Mouse (Mus musculus) liver, embryonic 16.5 days (tissue): Measurements from ENCODE around the gene Slc7a5. TPM values are rescaled to one million over a fixed set of nuclear protein-coding genes. Genes with fewer than 3 reads are reported as not detected.

Source experiments
- ATAC-seq: fragments of 200-750 bp; cut with Nextera tagmentation; 2 replicates; pipeline ENCODE4 v1.8.0; 2017; ENCODE audit warnings: low read depth, mild to moderate bottlenecking, moderate number of reproducible peaks, moderate library complexity
- H3K27ac ChIP-seq: fragments of 300-500 bp; sonication (generic); 2 replicates; pipeline ENCODE4 v1.5.1; 2014; ENCODE audit warnings: mild to moderate bottlenecking, low read length
- H3K27me3 ChIP-seq: fragments of 300-500 bp; sonication (generic); 2 replicates; pipeline ENCODE4 v1.6.1; 2014; ENCODE audit warnings: low read depth, low read length, mixed read lengths; ENCODE audit not compliant: control insufficient read depth, insufficient read depth
- H3K36me3 ChIP-seq: fragments of 300-500 bp; sonication (generic); 2 replicates; pipeline ENCODE4 v1.6.1; 2014; ENCODE audit warnings: mild to moderate bottlenecking; ENCODE audit not compliant: control insufficient read depth, insufficient read depth
- H3K4me1 ChIP-seq: fragments of 300-500 bp; sonication (generic); 2 replicates; pipeline ENCODE4 v1.6.1; 2014; ENCODE audit warnings: low read depth, low read length, mixed read lengths; ENCODE audit not compliant: control insufficient read depth
- H3K4me2 ChIP-seq: fragments of 300-500 bp; sonication (generic); 2 replicates; pipeline ENCODE4 v1.6.1; 2014; ENCODE audit warnings: low read depth, low read length, mixed read lengths
- H3K4me3 ChIP-seq: fragments of 300-500 bp; sonication (generic); 2 replicates; pipeline ENCODE4 v1.5.1; 2014; ENCODE audit warnings: low read depth, mild to moderate bottlenecking, low read length
- H3K9ac ChIP-seq: fragments of 300-500 bp; sonication (generic); 2 replicates; pipeline ENCODE4 v1.6.1; 2014; ENCODE audit warnings: low read depth, low read length
- H3K9me3 ChIP-seq: fragments of 300-500 bp; sonication (generic); replicated peaks from 2 replicates; pipeline ENCODE4 v1.6.1; 2016; ENCODE audit warnings: low read length; ENCODE audit not compliant: control insufficient read depth
- WGBS: fragments of 180-500 bp; shearing (Covaris S2); extraction: QIAGEN DNeasy Blood & Tissue Kit; methylation state at CpG from one replicate; pipeline ENCODE4 v1.1.7; 2014; ENCODE audit not compliant: insufficient replicate concordance; 5-methylcytosine and 5-hydroxymethylcytosine counted together
- polyA plus RNA-seq: library from polyadenylated mRNA; unstranded; fragments of >200 nt; fragmentation: Nextera tagmentation; extraction: Ambion mirVana; gene quantifications from 2 replicates; pipeline ENCODE4 v1.2.1, GENCODE M21; 2015

Gene Slc7a5
- polyA plus RNA-seq, 1 experiment from 2014 or later: 36.9 TPM

DNA sequence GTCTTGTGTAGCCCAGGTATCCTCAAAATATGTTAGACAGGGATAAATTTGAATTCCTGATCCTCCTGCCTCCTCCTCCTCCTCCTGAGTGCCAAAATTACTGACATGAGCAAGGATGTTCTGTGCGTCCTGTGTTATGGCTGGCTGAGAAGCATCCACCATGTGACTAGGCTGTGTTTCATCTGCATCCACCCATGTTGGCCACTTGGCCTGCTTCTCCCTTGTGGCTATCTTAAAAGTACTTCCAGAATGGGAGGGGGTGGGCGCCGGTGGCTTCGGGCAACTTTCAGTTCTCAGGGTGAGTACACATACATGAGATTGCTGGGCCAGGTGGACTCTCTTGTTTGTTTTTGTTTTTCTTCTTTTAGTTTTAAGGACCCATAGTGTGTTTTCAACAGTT, 11.7 kb upstream of the Slc7a5 start:
- no peaks in the 10 kb centered on the region for H3K27me3 ChIP-seq
- H3K4me1 ChIP-seq: no peaks in the 10 kb centered on the region
- WGBS: 54% methylated on average over 4 of the region's 4 CpGs
- H3K4me2 ChIP-seq: no peak overlapping the region
- no peak overlapping the region for H3K27ac ChIP-seq
- no peaks in the 10 kb centered on the region for H3K9me3 ChIP-seq
- no peaks in the 10 kb centered on the region for H3K36me3 ChIP-seq
- ATAC-seq: no peak
- H3K4me3 ChIP-seq: no peak overlapping the region
- H3K9ac ChIP-seq: no peak overlapping the region

DNA sequence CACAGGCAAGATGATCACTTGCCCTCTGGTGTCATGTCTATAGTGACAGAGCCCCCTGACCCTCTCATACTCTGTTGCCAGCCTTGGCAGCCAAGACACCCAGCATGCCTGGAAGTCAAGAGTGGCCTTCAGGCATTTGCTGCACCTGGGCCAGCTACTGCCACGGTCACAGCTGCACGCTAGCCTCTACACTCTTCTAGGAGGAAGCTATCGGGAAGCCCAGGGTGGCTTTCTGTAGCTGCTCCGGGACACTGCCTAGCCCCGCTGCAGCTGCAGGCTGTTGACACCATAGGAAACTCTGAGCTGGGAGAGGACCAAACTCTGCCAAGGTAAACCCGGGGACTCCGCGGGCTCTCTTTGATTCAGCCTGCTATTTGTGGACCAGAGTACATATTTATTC, 5.9 kb upstream of the Slc7a5 start:
- peaks cover 28% of the 10 kb centered on the region for H3K4me1 ChIP-seq
- no peak overlapping the region for H3K9ac ChIP-seq
- no peaks in the 10 kb centered on the region for H3K27me3 ChIP-seq
- H3K4me2 ChIP-seq: no peak overlapping the region
- H3K4me3 ChIP-seq: no peak overlapping the region
- ATAC-seq: no peak
- H3K9me3 ChIP-seq: no peaks in the 10 kb centered on the region
- H3K27ac ChIP-seq: no peak overlapping the region
- 61% methylated on average over 8 of the region's 8 CpGs for WGBS
- H3K36me3 ChIP-seq: no peaks in the 10 kb centered on the region

- Histone ChIP-seq H3K9ac (no peak overlapping the region), H3K9me3 (no peaks in the 10 kb centered on the region), H3K36me3 (no peaks in the 10 kb centered on the region), H3K4me3 (no peak overlapping the region), H3K27ac (no peak overlapping the region), H3K4me1 (peaks cover 33% of the 10 kb centered on the region), H3K4me2 (no peak overlapping the region), H3K27me3 (no peaks in the 10 kb centered on the region)
- WGBS: 46% methylated on average over 3 of the region's 3 CpGs
- peak; percentile 49 for ATAC-seq
Measured at GRCm38 (mm10) chr8:121912831-121913230, 5.3 kb upstream of the Slc7a5 start.

DNA sequence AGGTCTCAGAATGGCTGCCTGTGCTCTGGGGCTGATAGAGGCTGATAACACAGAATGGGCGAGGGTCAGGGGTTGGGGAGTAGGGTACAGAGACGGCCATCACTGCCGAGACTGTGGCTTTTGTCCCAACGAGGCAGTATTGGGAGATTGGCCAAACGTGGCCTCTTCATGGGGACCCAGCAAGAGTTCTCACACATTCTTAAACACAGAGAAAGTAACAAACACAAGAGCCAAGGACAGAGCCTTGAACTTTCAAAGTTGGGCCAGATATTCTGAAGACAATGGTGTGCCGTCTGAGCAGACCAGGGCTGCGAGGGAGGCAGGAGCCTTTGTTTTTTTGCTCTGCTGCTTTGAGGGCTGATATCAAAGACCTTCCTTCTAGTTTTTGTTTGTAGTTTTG, 4.5 kb upstream of the Slc7a5 start:
- Histone ChIP-seq H3K4me1 (peaks cover 35% of the 10 kb centered on the region), H3K9ac (no peak overlapping the region), H3K36me3 (no peaks in the 10 kb centered on the region), H3K27ac (no peak overlapping the region), H3K27me3 (no peaks in the 10 kb centered on the region), H3K9me3 (no peaks in the 10 kb centered on the region), H3K4me3 (no peak overlapping the region), H3K4me2 (no peak overlapping the region)
- 66% methylated on average over 7 of the region's 7 CpGs for WGBS
- no peak for ATAC-seq

DNA sequence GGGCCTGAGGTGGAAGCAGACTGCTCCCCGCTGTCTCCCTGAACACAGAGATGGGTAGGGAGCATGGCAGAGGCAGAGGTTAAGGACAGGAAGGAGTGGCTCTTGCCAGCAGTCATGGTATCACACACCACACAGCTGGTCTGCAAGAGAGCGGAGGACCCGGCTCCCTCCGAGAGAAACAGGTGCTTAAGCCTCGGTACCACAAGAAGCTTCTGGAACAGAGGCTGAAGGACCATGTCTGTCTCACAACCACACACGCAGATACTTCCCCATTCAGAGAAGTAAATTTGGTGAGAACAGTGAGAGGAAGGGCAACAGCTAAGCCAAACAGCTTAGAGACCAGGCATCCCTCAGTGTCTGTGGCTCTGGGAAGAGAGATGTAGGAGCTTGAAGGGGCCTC, 3.9 kb upstream of the Slc7a5 start:
- ATAC-seq: no peak
- Histone ChIP-seq H3K9me3 (no peaks in the 10 kb centered on the region), H3K4me2 (no peak overlapping the region), H3K9ac (no peak overlapping the region), H3K36me3 (no peaks in the 10 kb centered on the region), H3K4me3 (no peak overlapping the region), H3K27ac (no peak overlapping the region), H3K27me3 (no peaks in the 10 kb centered on the region), H3K4me1 (peaks cover 38% of the 10 kb centered on the region)
- 70% methylated on average over 6 of the region's 6 CpGs for WGBS

GRCm38 (mm10) chr8:121909663-121910062, 2.2 kb upstream of the Slc7a5 start:
- H3K9me3 ChIP-seq: no peaks in the 10 kb centered on the region
- WGBS: 2% methylated on average over 6 of the region's 6 CpGs
- no peak overlapping the region for H3K4me2 ChIP-seq
- H3K27ac ChIP-seq: no peak overlapping the region
- ATAC-seq: no peak
- no peak overlapping the region for H3K4me3 ChIP-seq
- peaks cover 50% of the 10 kb centered on the region for H3K4me1 ChIP-seq
- H3K9ac ChIP-seq: no peak overlapping the region
- no peaks in the 10 kb centered on the region for H3K27me3 ChIP-seq
- H3K36me3 ChIP-seq: no peaks in the 10 kb centered on the region

DNA sequence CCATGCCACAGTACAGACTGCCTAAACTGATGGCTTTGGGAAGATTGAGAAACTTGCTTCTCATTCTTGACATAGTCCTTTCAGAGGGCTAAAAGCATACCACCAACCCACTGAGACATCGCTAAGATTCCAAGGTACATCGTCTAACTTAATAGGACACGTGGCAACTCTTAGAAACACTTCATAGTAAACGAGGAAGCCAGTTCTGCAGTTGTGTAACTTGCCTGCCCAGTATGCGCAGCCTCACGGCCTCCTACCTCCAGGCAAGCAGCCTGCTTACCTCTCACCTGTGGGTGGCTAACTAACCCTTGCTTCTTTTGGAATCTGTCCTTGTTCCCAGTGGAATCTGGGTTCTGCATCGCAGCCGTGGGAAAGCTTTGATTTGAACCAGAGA, 1.7 kb upstream of the Slc7a5 start:
- Histone ChIP-seq H3K9me3 (no peaks in the 10 kb centered on the region), H3K4me3 (no peak overlapping the region), H3K27ac (no peak overlapping the region), H3K27me3 (no peaks in the 10 kb centered on the region), H3K9ac (peak overlapping the region; percentile 22; the same call in 1 of the 2 replicates), H3K36me3 (no peaks in the 10 kb centered on the region), H3K4me2 (no peak overlapping the region), H3K4me1 (peaks cover 55% of the 10 kb centered on the region)
- no peak for ATAC-seq
- WGBS: 45% methylated on average over 8 of the region's 8 CpGs

DNA sequence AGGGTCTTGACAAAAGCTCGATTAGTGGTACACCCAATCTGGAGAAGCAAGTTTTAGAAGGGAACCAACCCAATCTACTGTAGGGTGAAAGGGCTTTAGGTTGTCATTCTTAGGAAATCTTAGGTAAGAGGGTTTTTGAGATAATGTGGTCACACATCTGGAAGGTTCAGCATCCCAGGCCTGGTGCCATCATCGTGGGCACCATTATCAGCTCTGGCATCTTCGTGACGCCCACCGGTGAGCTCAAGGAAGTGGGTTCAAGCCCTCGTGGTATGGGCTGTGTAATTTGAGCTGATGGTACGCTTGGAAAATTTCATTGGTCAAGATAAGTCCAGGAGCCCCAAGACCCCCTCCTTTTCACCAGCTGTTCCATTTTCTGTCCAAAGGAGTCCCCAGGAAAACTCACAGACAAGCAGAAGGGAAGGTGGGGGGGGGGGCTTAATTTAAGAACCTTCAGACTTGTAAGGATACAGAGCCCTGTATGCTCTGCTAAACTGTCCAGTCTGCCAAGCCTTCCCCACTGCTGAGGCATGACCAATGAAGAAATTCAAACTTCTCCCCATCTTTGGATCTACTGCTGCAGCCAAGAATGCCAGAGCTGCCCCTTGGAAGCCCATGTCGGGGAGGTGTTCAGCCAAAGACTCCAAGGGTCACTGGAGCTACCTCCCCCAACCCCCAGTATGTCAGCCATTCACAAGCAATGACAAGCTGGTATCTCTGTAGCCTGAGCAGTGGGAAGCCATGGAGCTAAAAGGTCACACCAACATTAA, 1.1 kb upstream of the Slc7a5 start:
- Histone ChIP-seq H3K27ac (no peak overlapping the region), H3K9ac (peak overlapping the region; percentile 22; the same call in 1 of the 2 replicates)

More for the DNA sequence above, 1.1 kb upstream of the Slc7a5 start:
- peaks cover 3% of the 10 kb centered on the region; the same call in 1 of the 2 replicates for H3K36me3 ChIP-seq
- peak overlapping the region; percentile 94 for H3K4me2 ChIP-seq
- no peaks in the 10 kb centered on the region for H3K27me3 ChIP-seq
- peaks cover 61% of the 10 kb centered on the region for H3K4me1 ChIP-seq
- H3K9me3 ChIP-seq: no peaks in the 10 kb centered on the region
- WGBS: 22% methylated on average over 8 of the region's 8 CpGs
- peak overlapping the region; percentile 93 for H3K4me3 ChIP-seq
- ATAC-seq: no peak
